Mouse (Mus musculus): ENCODE data around the gene Mas1. TPM values are rescaled to one million over a fixed set of nuclear protein-coding genes. Genes with fewer than 3 reads are reported as not detected.
A peak's percentile ranks its signal among the peaks of the same experiment; 100 is the strongest.

Gene Mas1
- total RNA-seq, 2 experiments from 2014 or later = 0.18 to 0.90 TPM

- no peak for DNase-seq
- intact Hi-C loops (cut with DNase I; ENCODE audit: low total_unique reads) = no loop called here
These were observed 28.3 kb downstream of the Mas1 start for GRCm38 (mm10) chr17:12839475-12840267.

GRCm38 (mm10) chr17:12835738-12836137, 32.2 kb downstream of the Mas1 start:
- DNase-seq = no peak
- intact Hi-C loops (cut with DNase I; ENCODE audit: low total_unique reads) = no loop called here

- DNase-seq = no peak
- intact Hi-C loops (cut with DNase I; ENCODE audit: low total_unique reads) = no loop called here
These were observed 33.1 kb downstream of the Mas1 start for GRCm38 (mm10) chr17:12834826-12835225.

GRCm38 (mm10) chr17:12834317-12834716, 33.6 kb downstream of the Mas1 start:
- DNase-seq = no peak
- intact Hi-C loops (cut with DNase I; ENCODE audit: low total_unique reads) = no loop called here

DNA sequence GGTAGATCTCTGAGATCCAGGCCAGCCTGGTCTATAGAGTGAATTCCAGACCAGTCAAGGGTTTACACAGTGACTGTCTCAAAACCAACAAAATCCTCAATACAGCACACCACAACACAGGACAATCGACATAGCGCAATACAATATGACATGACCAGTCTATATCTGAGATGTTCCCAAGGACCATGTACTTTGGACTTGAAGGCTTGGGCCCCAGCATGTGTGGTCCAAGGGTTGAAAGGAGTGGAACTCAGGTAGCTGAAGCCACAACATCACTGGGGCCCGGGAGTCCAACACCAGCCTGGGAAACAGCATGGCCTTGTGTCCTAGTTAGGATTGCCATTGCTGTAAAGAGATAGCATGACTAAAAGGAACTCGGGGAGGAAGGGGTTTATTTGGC, 35.3 kb downstream of the Mas1 start:
- intact Hi-C loops (cut with DNase I; ENCODE audit: low total_unique reads) = no loop called here
- DNase-seq = no peak

DNA sequence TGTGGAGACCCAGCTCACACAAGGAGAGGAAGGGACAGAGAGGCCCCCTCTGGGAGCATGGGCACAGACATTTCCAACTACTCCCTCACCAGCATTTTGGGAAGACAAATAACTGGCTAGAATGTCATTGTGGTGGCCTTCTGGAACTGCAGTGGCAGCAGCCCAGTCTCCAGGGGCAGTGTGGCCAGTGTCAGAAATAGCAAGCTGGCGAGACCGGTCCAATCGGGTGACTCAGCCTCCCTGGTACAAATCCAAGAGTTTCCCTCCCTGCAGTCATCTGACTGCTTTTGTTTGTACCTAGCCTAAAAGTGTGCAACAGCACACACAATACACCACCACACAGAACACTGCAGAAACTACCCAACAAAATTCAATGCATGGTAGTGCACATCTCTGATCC, 35.7 kb downstream of the Mas1 start:
- intact Hi-C loops (cut with DNase I; ENCODE audit: low total_unique reads) = no loop called here
- peak; percentile 33 for DNase-seq

GRCm38 (mm10) chr17:12830351-12830750, 37.6 kb downstream of the Mas1 start:
- intact Hi-C loops (cut with DNase I; ENCODE audit: low total_unique reads) = no loop called here

GRCm38 (mm10) chr17:12815885-12816284, 52.1 kb downstream of the Mas1 start:
- no peak for DNase-seq
- intact Hi-C loops (cut with DNase I; ENCODE audit: low total_unique reads) = no loop called here

More at GRCm38 (mm10) chr17:12830351-12830750, 37.6 kb downstream of the Mas1 start:
- DNase-seq = no peak

DNA sequence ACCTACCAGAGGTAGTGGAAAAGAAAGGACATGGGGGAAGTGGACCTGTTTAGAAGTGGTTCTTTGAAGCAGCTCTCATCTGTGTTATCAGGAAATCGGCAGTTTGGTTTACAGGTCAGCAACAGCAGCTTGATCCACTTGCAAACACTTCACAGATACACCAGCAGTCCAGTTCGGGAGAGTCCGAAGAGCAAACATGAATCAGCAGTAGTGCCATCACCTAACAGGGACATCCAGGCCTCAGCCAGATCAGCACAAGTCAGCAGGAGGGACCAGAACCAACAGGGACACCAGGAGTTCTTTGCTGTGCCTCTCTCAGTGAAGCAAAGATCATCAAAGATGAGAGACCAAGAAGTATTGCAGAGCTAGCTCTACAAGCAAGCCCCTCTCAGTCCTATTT, 53.4 kb downstream of the Mas1 start:
- DNase-seq = no peak
- intact Hi-C loops (cut with DNase I; ENCODE audit: low total_unique reads) = loop anchor here (5.0 kb wide), 3 partner anchors 107 to 397 kb away; no protein-coding TSS in a partner anchor

GRCm38 (mm10) chr17:12810973-12811303, 57.0 kb downstream of the Mas1 start:
- no peak for DNase-seq
- intact Hi-C loops (cut with DNase I; ENCODE audit: low total_unique reads) = loop anchor here (5.0 kb wide), 3 partner anchors 104 to 394 kb away; no protein-coding TSS in a partner anchor

GRCm38 (mm10) chr17:12810103-12810972, 57.6 kb downstream of the Mas1 start:
- intact Hi-C loops (cut with DNase I; ENCODE audit: low total_unique reads) = loop anchor here (5.0 kb wide), 3 partner anchors 103 to 393 kb away; no protein-coding TSS in a partner anchor
- peak; percentile 66 for DNase-seq

GRCm38 (mm10) chr17:12808851-12809250, 59.1 kb downstream of the Mas1 start:
- no peak for DNase-seq
- intact Hi-C loops (cut with DNase I; ENCODE audit: low total_unique reads) = no loop called here

GRCm38 (mm10) chr17:12804584-12805445, 63.1 kb downstream of the Mas1 start:
- intact Hi-C loops (cut with DNase I; ENCODE audit: low total_unique reads) = no loop called here
- DNase-seq = no peak

DNA sequence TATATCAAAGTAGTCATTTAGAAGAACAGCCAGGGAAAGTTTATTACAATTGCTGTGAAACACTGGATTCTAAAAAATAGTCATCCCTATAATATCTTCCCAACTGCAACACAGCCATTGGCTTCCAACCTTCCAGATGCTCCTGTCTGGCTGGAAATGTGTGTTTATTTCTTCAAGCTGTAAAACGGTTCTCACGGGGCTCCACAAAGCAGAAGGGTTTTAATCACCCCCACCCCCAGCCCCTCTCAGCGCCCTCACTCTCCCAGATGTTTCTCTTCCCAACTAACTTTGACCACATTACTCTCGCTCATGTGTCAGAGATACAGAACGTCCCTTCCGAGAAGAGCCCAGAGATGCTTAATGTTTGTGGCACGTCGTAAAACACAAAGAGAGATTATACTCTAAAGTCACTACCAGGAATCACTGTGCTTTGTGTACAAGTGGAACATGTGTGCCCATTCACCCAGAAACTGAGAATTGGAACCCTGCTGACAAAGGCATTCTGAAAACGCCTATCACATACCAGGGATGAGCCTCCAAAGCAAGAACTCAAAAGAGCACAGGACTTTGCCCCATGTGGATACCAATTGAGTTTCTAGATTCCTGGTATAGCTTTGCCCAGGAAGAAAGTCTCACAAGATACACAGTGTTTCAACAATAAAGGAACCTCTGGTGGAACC, 65.9 kb downstream of the Mas1 start:
- no peak for DNase-seq
- intact Hi-C loops (cut with DNase I; ENCODE audit: low total_unique reads) = no loop called here

- DNase-seq = no peak
- intact Hi-C loops (cut with DNase I; ENCODE audit: low total_unique reads) = no loop called here
These were observed 68.3 kb downstream of the Mas1 start for GRCm38 (mm10) chr17:12799368-12800275.

GRCm38 (mm10) chr17:12798571-12798970, 69.4 kb downstream of the Mas1 start:
- DNase-seq = no peak
- intact Hi-C loops (cut with DNase I; ENCODE audit: low total_unique reads) = no loop called here

DNA sequence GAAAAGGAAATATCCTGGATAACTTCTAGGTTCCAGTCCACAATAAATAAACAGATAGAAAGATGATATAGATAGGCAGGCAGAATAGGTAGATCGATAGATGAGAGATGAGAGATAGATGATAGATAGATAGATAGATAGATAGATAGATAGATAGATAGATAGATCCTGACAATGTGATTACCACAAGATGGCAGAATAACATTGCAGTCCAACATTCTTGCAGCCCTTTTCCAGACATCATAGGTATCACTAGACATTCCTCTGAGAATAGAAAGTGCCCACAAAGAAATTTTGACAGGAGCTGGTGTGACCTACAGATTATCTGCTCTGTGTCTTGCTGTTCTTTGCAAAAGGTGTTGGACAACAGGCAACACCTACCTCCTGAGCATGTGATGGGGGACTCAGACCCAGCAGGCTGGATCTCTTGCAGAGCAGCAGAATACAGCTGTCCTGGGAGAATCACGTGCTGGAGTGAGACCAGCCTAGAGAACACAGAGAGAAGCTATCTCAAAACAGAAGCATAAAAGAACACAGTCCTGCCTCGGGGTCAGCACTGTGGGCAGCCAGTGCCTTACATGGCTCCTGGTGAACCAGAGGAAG, 70.4 kb downstream of the Mas1 start:
- intact Hi-C loops (cut with DNase I; ENCODE audit: low total_unique reads) = no loop called here
- no peak for DNase-seq

GRCm38 (mm10) chr17:12796633-12797032, 71.3 kb downstream of the Mas1 start:
- intact Hi-C loops (cut with DNase I; ENCODE audit: low total_unique reads) = no loop called here
- no peak for DNase-seq
